Mouse (Mus musculus): ENCODE measurements around the gene D630039A03Rik. TPM values are rescaled to one million over a fixed set of nuclear protein-coding genes. Genes with fewer than 3 reads are reported as not detected.

Gene D630039A03Rik
- total RNA-seq, 2 experiments from 2014 or later, result 0.28 TPM; not detected in 1

GRCm38 (mm10) chr4:57952416-57952815 is 36.3 kb upstream of the D630039A03Rik start:
- intact Hi-C loops (cut with DNase I), result no loop called here
- no peak overlapping the region for H3K4me3 ChIP-seq
- H3K27ac ChIP-seq, result no peak overlapping the region
- TF ChIP-seq CTCF (IDR thresholded peaks at IDR 0.05), result no peak
- DNase-seq, result no peak

- Histone ChIP-seq H3K27ac (no peak overlapping the region), H3K4me3 (no peak overlapping the region)
- intact Hi-C loops (cut with DNase I), result no loop called here
- DNase-seq, result no peak
- TF ChIP-seq CTCF (IDR thresholded peaks at IDR 0.05), result no peak
Observed at GRCm38 (mm10) chr4:57949866-57950265, 33.8 kb upstream of the D630039A03Rik start.

GRCm38 (mm10) chr4:57947476-57947875 is 31.4 kb upstream of the D630039A03Rik start:
- Histone ChIP-seq H3K27ac (no peak overlapping the region), H3K4me3 (no peak overlapping the region)
- no peak for TF ChIP-seq CTCF (IDR thresholded peaks at IDR 0.05)
- no peak for DNase-seq
- intact Hi-C loops (cut with DNase I), result no loop called here

- intact Hi-C loops (cut with DNase I), result no loop called here
- TF ChIP-seq CTCF (IDR thresholded peaks at IDR 0.05), result no peak
- H3K4me3 ChIP-seq, result no peak overlapping the region
- DNase-seq, result no peak
- H3K27ac ChIP-seq, result no peak overlapping the region
Observed at GRCm38 (mm10) chr4:57947036-57947435, 30.9 kb upstream of the D630039A03Rik start.

GRCm38 (mm10) chr4:57942892-57943291 is 26.8 kb upstream of the D630039A03Rik start:
- Histone ChIP-seq H3K27ac (no peak overlapping the region), H3K4me3 (no peak overlapping the region)
- DNase-seq, result no peak
- intact Hi-C loops (cut with DNase I), result no loop called here
- TF ChIP-seq CTCF (IDR thresholded peaks at IDR 0.05), result no peak

GRCm38 (mm10) chr4:57940631-57941030 is 24.5 kb upstream of the D630039A03Rik start:
- Histone ChIP-seq H3K4me3 (no peak overlapping the region), H3K27ac (no peak overlapping the region)
- no peak for TF ChIP-seq CTCF (IDR thresholded peaks at IDR 0.05)
- intact Hi-C loops (cut with DNase I), result no loop called here
- no peak for DNase-seq

GRCm38 (mm10) chr4:57937292-57937691 is 21.2 kb upstream of the D630039A03Rik start:
- intact Hi-C loops (cut with DNase I), result no loop called here
- TF ChIP-seq CTCF (IDR thresholded peaks at IDR 0.05), result no peak
- no peak overlapping the region for H3K4me3 ChIP-seq
- H3K27ac ChIP-seq, result no peak overlapping the region
- DNase-seq, result no peak

GRCm38 (mm10) chr4:57934181-57934580 is 18.1 kb upstream of the D630039A03Rik start:
- no peak for TF ChIP-seq CTCF (IDR thresholded peaks at IDR 0.05)
- intact Hi-C loops (cut with DNase I), result no loop called here
- Histone ChIP-seq H3K4me3 (no peak overlapping the region), H3K27ac (no peak overlapping the region)
- DNase-seq, result no peak

- no peak overlapping the region for H3K27ac ChIP-seq
- intact Hi-C loops (cut with DNase I), result no loop called here
- DNase-seq, result no peak
- no peak overlapping the region for H3K4me3 ChIP-seq
- no peak for TF ChIP-seq CTCF (IDR thresholded peaks at IDR 0.05)
Observed at GRCm38 (mm10) chr4:57930559-57931170, 14.6 kb upstream of the D630039A03Rik start.

- Histone ChIP-seq H3K27ac (no peak overlapping the region), H3K4me3 (no peak overlapping the region)
- TF ChIP-seq CTCF (IDR thresholded peaks at IDR 0.05), result peak; percentile 70
- intact Hi-C loops (cut with DNase I), result loop anchor here (5.0 kb wide), 1 partner anchor 150 kb away; no protein-coding TSS in a partner anchor
- DNase-seq, result no peak
Observed at GRCm38 (mm10) chr4:57927464-57928205, 11.5 kb upstream of the D630039A03Rik start.

GRCm38 (mm10) chr4:57924556-57925071 is 8.5 kb upstream of the D630039A03Rik start:
- no peak for DNase-seq
- no peak for TF ChIP-seq CTCF (IDR thresholded peaks at IDR 0.05)
- Histone ChIP-seq H3K27ac (no peak overlapping the region), H3K4me3 (no peak overlapping the region)
- intact Hi-C loops (cut with DNase I), result loop anchor here (5.0 kb wide), 1 partner anchor 153 kb away; no protein-coding TSS in a partner anchor

GRCm38 (mm10) chr4:57922171-57922570 is 6.1 kb upstream of the D630039A03Rik start:
- H3K4me3 ChIP-seq, result no peak overlapping the region
- no peak overlapping the region for H3K27ac ChIP-seq
- TF ChIP-seq CTCF (IDR thresholded peaks at IDR 0.05), result no peak
- DNase-seq, result no peak
- intact Hi-C loops (cut with DNase I), result no loop called here

- no peak for TF ChIP-seq CTCF (IDR thresholded peaks at IDR 0.05)
- DNase-seq, result no peak
- no peak overlapping the region for H3K27ac ChIP-seq
- intact Hi-C loops (cut with DNase I), result no loop called here
- no peak overlapping the region for H3K4me3 ChIP-seq
Observed at GRCm38 (mm10) chr4:57920522-57920921, 4.4 kb upstream of the D630039A03Rik start.

All from gastrocnemius, adult 2 months (tissue).